Mouse (Mus musculus) layer of hippocampus, adult 9-11 months (tissue): ENCODE results near the gene Krcc1.
A peak's percentile ranks its signal among the peaks of the same experiment; 100 is the strongest.

ENCODE experiments used
- DNase-seq: peaks from one replicate; pipeline ENCODE4 v3.0.0; 2022

Gene Krcc1

DNA sequence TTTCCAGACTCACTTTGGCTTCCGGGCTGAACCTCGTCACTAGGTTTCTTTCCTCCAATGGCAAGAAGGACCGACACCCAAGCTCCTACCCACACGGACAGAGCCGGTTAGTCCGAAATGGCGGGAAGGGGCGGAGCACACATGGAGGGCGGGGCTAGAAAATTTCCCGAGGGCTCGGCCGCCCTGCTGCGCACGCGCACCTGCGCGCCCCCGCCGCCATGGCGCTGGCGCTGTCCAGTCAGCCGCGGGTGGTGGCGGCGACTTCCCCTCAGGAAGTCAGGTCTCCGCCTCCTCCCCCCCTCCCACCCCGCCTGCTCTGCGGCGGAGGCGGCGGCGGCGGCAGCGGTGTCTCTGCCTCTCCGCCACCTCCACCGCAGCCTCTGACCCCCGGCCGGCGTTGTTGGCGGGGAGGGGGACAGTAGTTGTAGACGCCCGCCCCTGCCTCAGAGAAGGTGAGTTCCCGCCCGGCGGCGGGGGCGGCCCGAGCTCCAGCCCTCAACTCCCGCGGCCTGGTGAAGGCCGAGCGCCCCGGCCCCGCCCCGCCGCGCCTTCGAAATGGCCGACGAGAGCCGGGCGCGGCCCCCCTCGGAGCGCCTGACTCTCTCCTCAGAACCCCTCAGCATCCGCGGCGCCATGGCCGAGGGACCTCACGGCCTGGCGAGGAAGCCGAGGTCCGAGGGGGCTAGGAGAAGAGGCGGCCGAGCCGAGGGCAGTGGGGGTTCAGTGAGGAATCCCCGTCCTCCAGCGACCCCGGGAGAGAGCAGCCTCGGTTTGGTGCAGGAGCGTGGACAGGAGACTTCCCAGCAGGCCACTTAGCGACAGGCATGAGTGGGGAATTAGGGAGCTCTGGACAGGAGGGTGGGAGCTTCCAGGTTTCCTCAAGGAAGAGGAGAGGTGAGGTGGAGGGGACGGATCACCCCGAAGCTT lies at the start of gene Krcc1:
Gene Krcc1, plus strand, starts transcription at position 289 of the 927 bp plus-strand sequence.
- DNase-seq = peak; percentile 98

DNA sequence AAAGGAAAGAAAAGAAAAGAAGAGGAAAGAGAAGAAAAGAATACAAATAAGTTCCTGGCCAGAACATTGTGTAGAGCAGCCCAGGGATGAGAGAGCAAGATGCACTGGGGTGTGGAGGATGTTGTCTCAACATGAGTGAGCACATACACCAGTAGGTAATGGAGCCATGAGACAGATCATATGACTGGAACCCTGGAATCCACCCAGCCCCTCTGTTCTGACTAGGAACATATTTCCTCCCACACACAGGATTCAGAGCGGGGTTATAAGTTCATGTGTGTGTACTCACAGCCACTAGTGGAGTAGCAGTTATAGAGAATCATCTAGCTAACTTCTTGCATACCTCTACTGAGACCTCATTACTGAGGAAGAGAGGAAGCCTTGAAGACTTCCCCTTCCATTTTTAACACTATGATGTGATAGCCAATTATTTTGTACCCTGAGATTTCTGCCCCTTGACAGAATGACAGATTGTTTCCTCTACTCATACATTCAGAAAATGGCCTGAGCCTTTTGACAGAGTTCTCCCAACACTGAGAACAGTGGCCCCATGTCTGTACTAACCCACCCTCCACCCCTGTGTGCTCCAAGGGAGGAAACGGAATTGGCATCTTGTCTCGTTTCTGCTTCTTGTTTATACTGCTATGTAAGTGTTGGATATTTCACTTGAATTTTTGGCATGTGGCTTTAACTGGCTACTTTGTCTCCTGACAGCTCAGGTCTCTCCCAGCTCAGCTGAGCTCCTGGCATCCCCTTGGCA lies 47.1 kb upstream of the Krcc1 start:
- no peak for DNase-seq

DNA sequence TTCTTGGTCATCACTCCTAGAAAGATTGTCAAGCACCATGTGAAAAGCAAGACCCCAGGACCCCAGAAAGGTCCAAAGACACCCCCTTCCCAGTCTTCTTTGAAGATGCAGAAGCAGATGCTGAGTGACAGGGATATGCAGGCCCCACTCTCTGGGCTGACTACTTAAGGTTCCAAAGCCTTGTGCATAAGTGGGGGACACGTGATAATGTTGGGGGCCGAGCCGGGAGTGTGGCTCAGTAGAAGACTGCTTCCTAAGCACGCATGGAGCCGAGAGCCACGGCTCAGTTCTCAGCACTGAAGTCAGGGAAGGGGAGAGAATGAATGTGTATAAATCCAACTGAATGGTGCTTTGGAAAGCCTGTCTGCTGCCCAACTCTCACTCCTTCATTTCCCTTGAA lies 44.9 kb upstream of the Krcc1 start:
- DNase-seq = no peak

DNA sequence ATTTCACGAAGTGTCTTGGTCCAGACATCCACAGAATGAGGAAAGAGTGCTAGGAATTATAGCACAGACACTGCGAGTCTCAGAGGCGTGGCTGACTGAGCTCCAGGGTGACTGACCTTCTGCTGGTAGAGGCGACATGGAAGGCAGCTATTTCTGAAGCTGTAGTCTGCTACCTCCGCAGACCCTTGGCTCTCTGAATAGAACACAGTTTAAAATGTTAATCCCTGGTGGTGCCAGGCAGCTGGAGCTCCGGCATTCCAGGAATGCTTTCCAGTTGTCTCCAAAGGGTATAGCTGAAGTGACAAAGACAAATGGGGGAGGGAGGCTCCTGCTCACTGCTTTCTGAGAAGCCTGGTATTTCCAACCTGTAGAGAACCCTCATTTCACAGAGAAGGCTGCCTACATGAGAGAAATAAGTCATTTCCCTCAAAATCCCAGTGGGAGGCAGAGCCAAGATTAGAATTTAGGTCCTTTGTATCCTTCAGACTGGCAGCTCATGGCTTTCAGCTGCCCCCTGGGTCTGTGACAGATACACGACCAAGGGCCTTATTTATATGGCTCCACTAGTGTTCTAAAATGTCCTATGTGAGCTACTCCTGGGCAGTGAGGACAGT lies 44.2 kb upstream of the Krcc1 start:
- no peak for DNase-seq

DNA sequence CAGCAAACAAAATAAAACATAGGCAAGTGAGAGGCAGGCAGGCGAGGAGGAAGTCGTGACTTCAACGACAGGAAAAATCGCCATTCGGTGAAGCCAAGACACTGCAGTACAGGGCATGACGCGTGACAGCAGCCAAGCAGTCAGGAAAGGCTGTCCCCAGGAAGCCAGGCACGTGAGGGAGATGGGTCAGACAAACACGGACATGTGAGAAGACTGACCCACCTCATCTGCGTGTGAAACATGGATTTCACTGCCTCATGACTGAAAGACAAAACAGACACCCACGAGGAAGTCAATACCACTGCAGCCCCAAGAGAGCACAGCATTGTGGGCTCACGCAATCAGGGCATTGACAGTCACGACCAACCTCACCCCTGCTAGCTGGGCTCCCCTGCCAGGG lies 36.4 kb upstream of the Krcc1 start:
- DNase-seq = no peak

DNA sequence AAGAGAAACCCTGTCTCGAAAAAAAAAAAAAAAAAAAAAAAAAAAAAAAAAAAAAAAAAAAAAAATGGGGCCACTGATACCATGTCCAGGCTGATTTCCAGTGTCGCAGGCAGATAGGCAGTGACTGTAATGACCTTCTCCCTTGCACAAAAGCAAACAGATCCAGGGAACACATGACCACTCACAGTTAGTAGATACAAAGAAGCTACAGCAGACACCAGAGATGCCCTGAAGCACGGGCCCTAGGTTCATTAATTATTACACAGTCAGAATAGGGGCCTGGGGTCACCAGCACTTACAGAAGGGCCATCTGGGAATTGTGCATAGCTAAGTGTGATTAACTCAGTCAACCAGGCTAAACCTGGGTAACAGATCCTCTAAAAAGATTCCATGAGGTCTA lies 35.5 kb upstream of the Krcc1 start:
- no peak for DNase-seq

DNA sequence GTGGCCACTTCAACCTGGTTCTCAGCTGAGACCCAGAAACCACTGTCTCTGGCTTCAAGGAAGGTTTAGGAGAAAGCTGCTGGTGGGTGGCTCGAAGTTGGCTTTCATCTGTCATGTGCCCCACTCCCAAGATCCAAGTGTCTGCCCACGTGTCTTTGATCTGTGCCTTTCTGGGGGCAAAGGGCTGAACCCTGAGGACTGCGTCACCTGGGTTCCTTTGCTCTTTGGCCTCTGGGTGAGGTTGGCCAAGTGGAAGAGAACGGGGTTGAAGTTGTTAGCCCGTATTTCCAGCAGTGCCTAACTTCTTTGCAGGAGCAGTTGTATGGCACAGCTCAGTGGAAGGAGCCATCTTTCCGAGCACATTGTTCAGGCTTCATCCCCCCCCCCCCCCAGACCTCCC lies 35.0 kb upstream of the Krcc1 start:
- no peak for DNase-seq

DNA sequence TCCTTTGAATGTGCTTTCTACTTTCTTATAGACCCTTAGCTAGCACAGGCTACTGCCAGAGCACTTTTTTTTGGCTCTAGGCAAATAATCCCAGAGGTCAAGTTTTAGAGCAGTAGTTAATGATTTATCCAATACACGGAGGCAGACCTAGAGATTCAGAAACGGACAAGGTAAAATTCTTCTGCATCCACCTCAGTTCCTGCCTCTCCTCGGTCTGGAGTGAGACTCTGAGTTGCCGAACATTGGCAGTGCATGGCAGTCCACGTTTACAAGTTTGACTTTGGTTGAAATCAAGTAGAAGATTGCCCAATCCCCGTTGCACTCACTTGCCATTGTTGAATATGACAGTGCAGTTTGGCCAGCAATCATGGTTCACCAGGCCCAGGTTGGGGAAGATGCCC lies 34.4 kb upstream of the Krcc1 start:
- DNase-seq = no peak

DNA sequence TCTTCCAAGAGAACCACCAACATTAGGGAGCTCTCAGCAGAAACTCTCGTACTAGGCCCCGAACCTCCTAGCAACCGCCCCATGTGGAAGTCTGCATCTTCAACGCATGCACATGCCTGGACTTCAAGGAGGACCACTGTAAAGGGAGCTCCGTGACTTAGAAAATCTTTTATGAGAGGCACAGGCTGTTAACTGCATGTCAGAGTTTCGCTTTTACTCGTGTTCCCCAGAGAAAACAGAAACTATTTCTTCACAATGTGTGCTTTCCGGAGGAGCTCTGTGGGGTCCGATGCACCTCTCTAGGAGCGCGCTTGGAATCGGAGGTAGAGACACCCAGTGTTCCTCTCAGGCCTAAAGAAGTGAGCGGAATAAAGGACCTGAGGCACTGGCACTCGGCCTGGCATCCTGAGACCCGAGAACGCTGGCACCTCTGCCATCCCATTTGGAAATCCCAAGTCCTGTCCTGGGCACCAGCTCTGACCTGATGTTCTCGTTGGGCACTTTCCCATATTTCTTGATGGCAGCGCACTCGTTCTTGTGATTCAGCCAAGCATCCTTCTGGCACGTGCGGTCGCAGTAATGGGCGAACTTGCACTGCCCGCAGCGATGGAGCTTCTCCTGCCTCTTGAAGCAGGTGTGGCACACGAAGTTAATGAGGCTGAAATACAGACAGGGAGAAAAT lies 32.3 kb upstream of the Krcc1 start:
- DNase-seq = no peak

DNA sequence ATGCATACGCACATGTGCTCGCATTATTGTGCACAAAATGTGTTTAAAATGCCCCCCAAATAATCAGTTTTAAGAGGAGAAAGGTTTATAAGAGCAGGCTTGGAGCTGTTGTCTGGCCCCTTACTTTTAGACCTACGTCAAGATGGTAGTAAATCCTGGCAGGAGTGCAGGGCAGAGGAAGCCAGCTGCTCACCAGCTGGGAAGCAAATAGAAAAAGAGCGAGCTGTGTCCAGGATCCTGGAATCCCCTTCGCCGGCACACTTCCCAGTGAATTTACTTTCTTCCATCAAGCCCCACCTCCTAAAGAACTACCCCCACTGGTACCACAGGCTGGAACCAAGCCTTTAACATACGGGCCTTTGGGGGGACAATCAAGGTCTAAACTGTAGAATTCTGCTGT lies 30.6 kb upstream of the Krcc1 start:
- no peak for DNase-seq

DNA sequence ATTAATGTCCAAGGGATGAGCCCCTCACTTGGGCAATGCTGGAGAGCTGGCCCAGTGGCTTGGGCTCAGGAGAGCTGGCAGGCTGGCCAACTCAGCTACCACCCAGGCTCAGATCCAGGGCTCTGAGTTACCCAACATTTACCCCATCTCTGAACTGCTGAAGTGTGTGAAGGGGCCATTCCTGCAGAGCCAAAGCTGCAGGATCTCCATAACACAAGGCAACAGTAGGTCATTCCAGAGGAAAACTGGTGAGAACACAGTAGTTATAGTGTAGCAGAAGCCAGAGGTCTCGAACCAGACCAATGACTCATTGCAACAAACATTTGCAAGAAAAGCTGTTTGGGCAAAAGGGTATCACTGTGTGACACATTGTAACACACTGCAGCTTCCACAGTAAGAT lies 28.7 kb upstream of the Krcc1 start:
- no peak for DNase-seq

DNA sequence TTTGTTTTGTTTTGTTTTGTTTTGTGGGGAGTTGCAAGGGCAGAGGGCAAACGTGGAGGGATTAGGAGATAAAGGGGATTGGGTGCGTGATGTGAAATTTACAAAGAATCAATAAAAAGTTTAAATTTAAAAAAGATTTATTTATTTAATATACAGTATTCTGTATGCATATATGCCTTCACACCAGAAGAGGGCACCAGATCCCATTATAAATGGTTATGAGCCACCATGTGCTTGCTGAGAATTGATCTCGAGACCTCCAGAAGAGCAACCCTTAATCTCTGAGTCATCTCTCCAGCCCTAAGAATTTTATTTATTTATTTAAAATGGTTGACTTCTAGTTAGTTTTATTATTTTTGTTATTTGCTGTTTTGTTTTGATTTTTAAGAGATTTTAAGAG lies 28.2 kb upstream of the Krcc1 start:
- DNase-seq = no peak

DNA sequence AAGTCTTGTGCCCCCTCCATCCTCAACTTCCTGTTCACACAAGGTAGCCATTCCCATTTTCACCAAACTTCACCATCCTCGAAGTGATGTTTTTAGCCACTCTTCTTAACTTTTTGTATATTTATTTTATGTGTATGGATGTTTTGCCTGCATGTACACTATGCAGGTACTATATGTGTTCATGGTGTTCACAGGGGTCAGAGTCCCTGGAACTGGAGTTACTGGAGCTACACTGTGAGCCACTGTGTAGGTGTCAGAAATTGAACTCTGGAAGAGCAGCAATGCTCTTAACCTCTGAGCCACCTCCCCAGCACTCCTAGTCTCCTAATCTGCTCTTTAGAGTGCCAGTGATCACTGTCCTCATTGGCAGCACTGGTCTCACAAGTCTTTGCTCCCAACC lies 23.1 kb upstream of the Krcc1 start:
- DNase-seq = no peak

DNA sequence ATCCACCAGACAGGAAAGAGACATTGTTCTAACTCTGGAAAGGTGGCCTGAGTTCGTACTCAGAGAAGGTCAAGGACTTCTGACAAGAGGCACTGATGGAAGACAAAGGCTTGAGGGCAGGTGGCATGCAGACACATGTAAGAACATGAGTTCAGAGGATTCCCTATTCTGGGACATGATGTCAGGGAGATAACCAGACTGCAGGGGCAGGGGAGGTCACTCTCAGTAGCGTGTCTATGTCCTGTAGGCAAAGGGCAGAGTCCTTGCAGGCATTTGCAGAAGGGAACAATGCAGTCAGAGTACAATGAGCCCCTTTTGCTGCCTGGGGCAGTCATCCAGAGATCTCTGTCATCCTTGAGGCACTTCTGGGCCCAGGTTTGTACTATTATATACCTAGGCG lies 21.9 kb upstream of the Krcc1 start:
- no peak for DNase-seq

DNA sequence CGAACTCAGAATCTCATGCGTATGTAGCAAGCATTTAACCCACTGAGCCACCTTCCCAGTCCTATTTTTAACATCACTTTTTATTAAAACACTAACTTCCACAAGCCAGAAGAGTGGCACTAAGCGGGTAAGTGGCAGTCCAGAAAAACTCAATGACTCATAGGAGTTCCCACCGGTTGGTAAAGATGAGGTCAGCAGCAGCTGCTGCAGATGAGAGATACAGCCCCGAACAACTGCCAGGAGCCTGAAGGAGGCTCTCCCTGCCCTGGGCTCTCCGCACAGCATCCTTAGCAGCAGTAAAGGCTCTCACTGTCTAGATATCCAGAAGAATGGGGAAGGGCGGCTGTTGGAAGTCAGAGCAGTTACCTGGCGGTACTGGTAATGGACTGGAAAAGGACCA lies 20.5 kb upstream of the Krcc1 start:
- no peak for DNase-seq

DNA sequence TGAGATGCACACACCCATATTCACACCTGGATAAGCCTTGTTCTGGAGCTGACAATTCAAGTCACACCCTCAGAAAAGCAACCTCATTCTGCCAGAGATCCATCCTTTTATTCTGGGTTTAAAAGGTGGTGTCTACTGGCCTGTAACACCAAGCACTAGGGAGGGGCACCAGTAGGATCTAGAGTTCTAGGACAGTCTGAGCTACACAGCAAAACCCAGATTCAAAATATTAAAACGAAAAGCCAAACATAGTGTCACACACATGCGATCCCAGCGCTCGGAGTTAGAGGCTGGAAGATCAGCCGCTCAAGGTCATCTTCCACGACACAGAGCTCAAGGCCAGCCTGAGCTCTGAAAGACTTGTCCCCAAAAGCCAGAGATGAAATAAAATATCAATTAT lies 17.0 kb upstream of the Krcc1 start:
- DNase-seq = no peak

DNA sequence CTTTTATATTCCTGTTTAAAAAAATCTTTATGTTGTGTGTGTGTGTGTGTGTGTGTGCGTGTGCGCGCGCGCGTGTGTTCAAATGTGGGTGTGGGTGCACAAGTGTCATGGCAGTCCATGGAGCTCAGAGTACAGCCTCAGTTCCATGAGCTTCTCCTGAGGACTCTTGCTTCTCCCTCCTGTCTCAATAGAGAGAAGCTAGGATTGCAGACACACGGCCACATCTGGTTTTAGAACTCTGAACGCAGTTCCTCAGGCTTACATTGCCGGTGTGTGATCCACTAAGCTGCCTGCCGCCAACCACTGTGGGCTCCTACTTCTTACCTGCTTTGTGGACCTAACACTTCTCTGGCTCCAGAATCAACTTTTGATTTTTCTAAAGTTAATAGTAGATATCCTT lies 15.3 kb upstream of the Krcc1 start:
- no peak for DNase-seq

DNA sequence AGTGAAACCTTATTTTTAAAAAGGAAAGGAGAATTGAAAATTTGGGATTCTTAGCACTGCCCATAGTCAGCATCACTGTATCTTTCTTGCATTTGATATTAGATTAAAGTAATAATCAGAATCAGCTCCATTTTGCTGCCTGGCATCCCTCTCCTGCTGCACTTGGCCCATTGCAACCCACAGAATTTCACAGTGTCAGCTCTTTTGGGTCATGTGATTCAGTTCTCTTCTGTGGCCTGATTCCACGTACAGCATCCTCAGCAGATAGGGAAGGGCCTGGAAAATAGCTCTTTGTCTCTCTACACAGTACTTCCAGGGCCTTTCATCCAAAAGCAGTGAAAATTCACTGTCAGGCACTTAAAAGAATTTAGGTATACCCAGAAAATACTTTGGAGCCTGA lies 14.1 kb upstream of the Krcc1 start:
- DNase-seq = no peak

DNA sequence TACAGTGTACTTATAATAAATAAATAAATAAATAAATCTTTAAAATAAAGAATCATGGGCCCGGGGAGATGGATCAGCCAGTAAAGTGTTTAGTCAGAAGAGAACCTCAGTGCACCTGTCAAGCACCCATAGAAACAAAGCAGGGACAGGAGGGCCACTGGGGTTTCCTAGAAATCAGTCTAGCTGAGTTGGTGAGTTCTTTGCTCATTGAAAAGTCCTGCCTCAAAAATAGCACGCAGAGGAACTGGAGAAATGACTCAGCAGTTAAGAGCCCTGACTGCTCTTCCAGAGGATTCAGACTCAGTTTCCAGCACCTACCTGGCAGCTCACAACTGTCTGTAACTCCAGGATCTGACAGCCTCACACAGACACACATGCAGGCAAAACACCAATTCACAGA lies 12.9 kb upstream of the Krcc1 start:
- no peak for DNase-seq

DNA sequence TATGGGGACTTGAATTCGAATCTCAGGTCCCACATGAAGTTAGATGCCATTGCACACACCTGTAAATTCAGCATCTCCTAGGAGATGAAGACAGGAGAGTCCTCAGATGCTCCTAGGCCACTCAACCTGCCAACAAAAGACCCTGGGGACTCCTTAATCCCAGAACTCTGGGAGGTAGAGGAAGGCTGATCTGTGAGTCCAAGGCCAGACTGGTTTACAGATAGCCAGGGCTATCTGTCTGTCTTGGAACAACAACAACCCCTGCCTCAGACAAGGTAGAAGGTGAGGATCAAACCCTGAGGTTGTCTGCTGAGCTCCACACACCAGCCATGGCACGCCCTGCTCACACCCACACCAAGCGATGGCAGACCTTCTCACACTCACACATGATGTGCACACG lies 12.3 kb upstream of the Krcc1 start:
- DNase-seq = no peak

DNA sequence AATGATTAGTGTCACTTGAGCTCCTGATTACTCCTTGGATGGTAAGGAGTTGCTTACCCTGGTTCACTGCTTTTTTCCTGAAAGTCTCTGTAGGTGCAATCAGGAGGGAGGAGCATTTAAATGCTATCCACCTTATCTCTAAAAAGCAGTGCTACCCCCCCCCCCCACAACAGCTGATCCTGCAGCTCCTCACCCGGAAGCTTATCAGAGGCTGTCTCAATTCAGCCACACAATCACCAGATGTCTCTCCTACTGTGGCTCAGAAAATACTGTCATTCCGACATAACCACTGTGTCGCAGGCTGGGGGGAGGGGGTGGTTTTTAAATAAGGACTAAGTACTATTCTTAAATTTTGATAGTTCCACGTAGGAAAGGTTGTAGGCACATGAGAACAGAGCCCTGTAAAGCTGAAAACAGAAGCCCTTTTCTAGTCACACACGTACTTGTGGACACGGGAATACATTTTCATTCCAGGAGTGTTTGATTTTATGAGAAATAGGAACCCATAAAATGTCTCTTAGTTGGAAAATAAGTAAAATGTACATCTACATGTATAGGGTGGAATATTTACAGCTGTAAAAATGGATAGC lies 11.3 kb upstream of the Krcc1 start:
- DNase-seq = peak; percentile 12

DNA sequence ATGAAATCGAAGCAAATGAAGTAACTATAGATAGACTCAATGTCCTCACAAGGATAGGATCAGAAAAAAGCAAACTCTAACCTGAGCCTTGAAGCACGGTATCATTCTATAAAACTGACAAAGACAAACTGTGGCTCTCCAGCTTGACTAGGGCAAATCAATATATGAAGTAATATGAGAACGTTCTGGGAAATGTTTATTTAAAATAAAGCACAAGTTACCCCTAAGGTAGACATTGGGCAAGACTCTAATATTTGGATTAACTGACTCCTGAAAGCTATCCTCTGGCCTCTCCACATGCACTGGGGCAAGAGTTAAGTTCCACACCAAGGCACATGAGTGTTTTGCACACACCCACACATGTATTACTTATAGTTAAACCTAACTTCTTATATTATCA lies 10.4 kb upstream of the Krcc1 start:
- DNase-seq = no peak
